Mouse (Mus musculus) gastrocnemius, adult 18-20 months (tissue): ENCODE measurements around the gene Vmn1r120. TPM values are rescaled to one million over a fixed set of nuclear protein-coding genes. Genes with fewer than 3 reads are reported as not detected.
"Not testable (repeated sequence)": the region's sequence is repeated elsewhere in the genome, so short reads cannot be mapped to it uniquely, and the experiment has no call there.

Experiments used
- DNase-seq: peaks from one replicate; pipeline ENCODE4 v3.0.0; 2021; ENCODE audit warnings: low spot score
- long read RNA-seq, 2 experiments: library from polyadenylated mRNA; stranded (forward); transcript quantifications; one replicate each; pipeline ENCODE4 v2.0.0; 2021
- total RNA-seq, 2 experiments: library from RNA; stranded (reverse); gene quantifications; 2 replicates each; pipeline ENCODE4 v1.2.3; 2021

Gene Vmn1r120
- total RNA-seq = not detected
- long read RNA-seq, experiment 1 = 0 reads
- long read RNA-seq, experiment 2 = 0 reads

GRCm38 (mm10) chr7:21053684-21054083, at the start of gene Vmn1r120:
Gene Vmn1r120 (minus strand): TSS chr7:21053784.
- DNase-seq = not testable (repeated sequence)

GRCm38 (mm10) chr7:21098413-21098812, 44.8 kb upstream of the Vmn1r120 start, which contains the start of gene Vmn1r121:
Gene Vmn1r121 (minus strand): TSS chr7:21098513.
- DNase-seq = not testable (repeated sequence)

- DNase-seq = not testable (repeated sequence)
Measured at GRCm38 (mm10) chr7:21012355-21012754, 41.2 kb downstream of the Vmn1r120 start, which contains the start of gene Vmn1r119. Gene Vmn1r119 (minus strand): TSS chr7:21012455.

Other genes starting within 250 kb of the Vmn1r120 start
- gene Vmn1r114, start 241.6 kb downstream of the Vmn1r120 start, total RNA-seq = not detected
- gene Vmn1r115, start 208.8 kb downstream of the Vmn1r120 start, total RNA-seq = not detected
- not detected for gene Vmn1r116, start 181.5 kb downstream of the Vmn1r120 start, total RNA-seq
- gene Vmn1r117, start 169.7 kb downstream of the Vmn1r120 start, total RNA-seq = not detected
- not detected for gene Vmn1r118, start 141.4 kb downstream of the Vmn1r120 start, total RNA-seq
- gene Vmn1r119, start 41.3 kb downstream of the Vmn1r120 start, total RNA-seq = not detected
- gene Vmn1r121, start 44.7 kb upstream of the Vmn1r120 start, total RNA-seq = not detected
- gene Vmn1r122, start 80.3 kb upstream of the Vmn1r120 start, total RNA-seq = not detected
- gene Vmn1r123, start 108.4 kb upstream of the Vmn1r120 start, total RNA-seq = not detected
- not detected for gene Gm5157, start 136.6 kb upstream of the Vmn1r120 start, total RNA-seq
- gene Vmn1r124, start 206.8 kb upstream of the Vmn1r120 start, total RNA-seq = not detected
- gene Vmn1r125, start 218.4 kb upstream of the Vmn1r120 start, total RNA-seq = not detected
- gene Vmn1r126, start 247.7 kb upstream of the Vmn1r120 start, total RNA-seq = not detected